Mouse (Mus musculus) cerebellum, adult 2 months (tissue): ENCODE data around the gene Cutc. TPM values are rescaled to one million over a fixed set of nuclear protein-coding genes. Genes with fewer than 3 reads are reported as not detected.

Source experiments
- DNase-seq, 2 experiments: peaks; one replicate each; pipeline ENCODE4 v3.0.0; 2021
- H3K27ac ChIP-seq: fragments of 200-500 bp; 2 replicates; pipeline ENCODE4 v1.5.1; 2012; ENCODE audit warnings: low read length, control low read depth, inconsistent platforms; ENCODE audit not compliant: insufficient read depth
- H3K27me3 ChIP-seq: fragments of 200-500 bp; 2 replicates; pipeline ENCODE4 v1.6.1; 2012; ENCODE audit warnings: inconsistent platforms, mild to moderate bottlenecking, low read length, moderate library complexity; ENCODE audit not compliant: control insufficient read depth, insufficient read depth
- H3K4me1 ChIP-seq: fragments of 200-500 bp; 2 replicates; pipeline ENCODE4 v1.6.1; 2011; ENCODE audit warnings: low read length; ENCODE audit not compliant: control insufficient read depth, insufficient read depth
- H3K4me3 ChIP-seq: fragments of 200-500 bp; replicated peaks from 2 replicates; pipeline ENCODE3; 2011; ENCODE audit warnings: mild to moderate bottlenecking, low read depth, low read length, control low read depth; ENCODE audit not compliant: insufficient read depth
- CTCF ChIP-seq: fragments of 200-500 bp; IDR thresholded peaks from 2 replicates; pipeline ENCODE4 v1.5.1; 2011; ENCODE audit warnings: low read depth, mild to moderate bottlenecking, control low read depth, low read length, moderate library complexity, borderline replicate concordance; ENCODE audit not compliant: insufficient read depth
- POLR2A ChIP-seq: fragments of 200-500 bp; IDR thresholded peaks from 2 replicates; pipeline ENCODE4 v1.6.1; 2011; ENCODE audit warnings: low read length, control low read depth, borderline replicate concordance; ENCODE audit not compliant: insufficient read depth
- WGBS: fragments of 180-500 bp; shearing (Covaris S2); methylation state at CpG from one replicate; pipeline ENCODE4 v1.1.7; 2018; 5-methylcytosine and 5-hydroxymethylcytosine counted together
- polyA plus RNA-seq: library from polyadenylated mRNA; depleted of rRNA; stranded (reverse); fragments of >200 nt; gene quantifications from 2 replicates; pipeline ENCODE4 v1.2.3, GENCODE M21; 2012

Cutc gene
- polyA plus RNA-seq, 1 experiment, result 9.3 TPM

- no peak overlapping the region for H3K4me3 ChIP-seq
- WGBS, result 81% methylated on average over 2 of the region's 2 CpGs
- H3K4me1 ChIP-seq, result no peaks in the 10 kb centered on the region
- DNase-seq, result no peak
- no peak for TF ChIP-seq CTCF
- TF ChIP-seq POLR2A, result no peak
- H3K27me3 ChIP-seq, result no peaks in the 10 kb centered on the region
- no peak overlapping the region for H3K27ac ChIP-seq
Measured at GRCm38 (mm10) chr19:43754872-43755271, 2.1 kb downstream of the Cutc start.

- WGBS, result 20% methylated on average over 6 of the region's 6 CpGs
- H3K27me3 ChIP-seq, result no peaks in the 10 kb centered on the region
- H3K4me1 ChIP-seq, result no peaks in the 10 kb centered on the region
- TF ChIP-seq CTCF (peak; percentile 53; the same call in 1 of the 2 replicates), POLR2A (no peak)
- peak; percentile 51 to 68 for DNase-seq
- no peak overlapping the region for H3K27ac ChIP-seq
- no peak overlapping the region for H3K4me3 ChIP-seq
Measured at GRCm38 (mm10) chr19:43760504-43760903, 7.7 kb downstream of the Cutc start.

GRCm38 (mm10) chr19:43761543-43762256 lies 8.9 kb downstream of the Cutc start:
- H3K4me3 ChIP-seq, result no peak overlapping the region
- no peaks in the 10 kb centered on the region for H3K4me1 ChIP-seq
- DNase-seq, result no peak
- H3K27ac ChIP-seq, result no peak overlapping the region
- no peaks in the 10 kb centered on the region for H3K27me3 ChIP-seq
- TF ChIP-seq POLR2A, result no peak
- no peak for TF ChIP-seq CTCF

GRCm38 (mm10) chr19:43762410-43762809 lies 9.6 kb downstream of the Cutc start:
- no peak for DNase-seq
- WGBS, result 76% methylated on average over 2 of the region's 2 CpGs
- no peak for TF ChIP-seq CTCF
- no peak for TF ChIP-seq POLR2A

GRCm38 (mm10) chr19:43766451-43766850 lies 13.7 kb downstream of the Cutc start:
- H3K4me3 ChIP-seq, result no peak overlapping the region
- H3K4me1 ChIP-seq, result no peaks in the 10 kb centered on the region
- no peak for DNase-seq
- no peaks in the 10 kb centered on the region for H3K27me3 ChIP-seq
- TF ChIP-seq CTCF (no peak), POLR2A (no peak)
- H3K27ac ChIP-seq, result no peak overlapping the region
- 89% methylated on average over 5 of the region's 5 CpGs for WGBS

More at GRCm38 (mm10) chr19:43762410-43762809, 9.6 kb downstream of the Cutc start:
- Histone ChIP-seq H3K27me3 (no peaks in the 10 kb centered on the region), H3K4me3 (no peak overlapping the region), H3K27ac (no peak overlapping the region), H3K4me1 (no peaks in the 10 kb centered on the region)

DNA sequence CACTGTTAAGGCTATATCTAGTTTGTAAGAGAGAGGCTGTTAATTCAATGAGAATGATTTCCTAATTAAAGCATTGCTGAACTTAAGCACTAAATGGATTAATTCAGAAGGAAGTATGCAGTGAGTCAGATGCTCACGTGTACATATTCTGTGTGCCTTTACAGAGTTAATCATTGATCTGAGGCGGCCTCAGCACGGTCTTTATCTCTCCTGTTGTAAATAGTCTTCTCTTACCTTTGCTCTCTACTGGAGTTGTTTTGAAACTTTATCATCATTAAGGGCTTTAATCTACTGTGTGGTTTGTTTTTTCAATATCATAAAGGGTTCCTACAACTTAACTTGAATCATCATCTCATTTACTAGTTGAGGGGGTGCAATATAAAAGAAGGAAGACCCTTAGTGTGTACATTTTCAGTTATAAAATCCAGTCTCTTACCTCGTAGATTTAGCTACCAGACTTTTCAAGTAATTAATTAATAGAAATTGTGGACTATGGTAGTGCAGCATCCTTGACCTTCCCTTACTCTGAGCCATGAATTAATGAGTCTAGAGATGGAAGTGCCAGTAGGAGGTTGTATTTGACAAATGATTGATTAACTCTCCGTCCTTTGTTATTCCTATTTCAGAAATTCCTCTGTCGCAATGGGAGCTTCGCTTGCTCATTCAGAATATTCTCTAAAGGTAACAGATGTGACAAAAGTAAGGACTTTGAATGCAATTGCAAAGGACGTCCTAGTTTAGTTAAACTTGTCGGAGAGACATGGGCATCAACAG lies 14.9 kb downstream of the Cutc start:
- no peak overlapping the region for H3K27ac ChIP-seq
- WGBS, result 82% methylated on average over 9 of the region's 9 CpGs
- no peaks in the 10 kb centered on the region for H3K27me3 ChIP-seq
- H3K4me1 ChIP-seq, result no peaks in the 10 kb centered on the region
- no peak for DNase-seq
- TF ChIP-seq POLR2A (no peak), CTCF (no peak)
- no peak overlapping the region for H3K4me3 ChIP-seq

DNA sequence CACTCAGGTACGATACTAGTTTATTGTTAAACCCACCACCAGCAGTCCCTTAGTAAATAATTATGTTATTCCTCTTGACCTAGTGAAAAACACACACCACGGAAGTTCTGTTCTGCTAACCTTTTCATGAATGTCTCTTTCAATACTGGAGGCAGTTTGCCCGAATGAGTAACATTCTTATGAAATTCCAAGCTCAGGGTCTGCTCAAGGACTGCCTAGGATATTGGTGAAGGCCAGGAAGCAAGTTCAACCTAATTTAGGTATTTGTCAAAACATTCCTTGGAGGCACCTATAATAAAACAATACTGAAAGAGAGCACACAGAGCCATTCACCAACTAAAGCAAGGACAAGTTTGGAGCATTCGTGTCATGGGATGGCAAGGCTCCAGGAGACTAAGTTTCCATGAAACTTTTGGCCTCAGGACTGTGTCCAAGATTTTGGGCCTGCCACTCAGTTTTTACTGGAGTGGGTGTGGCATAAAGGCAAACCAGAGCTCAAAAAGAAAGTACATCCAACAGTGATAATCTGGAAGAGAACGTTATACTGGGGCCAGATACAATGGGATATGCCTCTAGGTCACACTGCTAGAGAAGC lies 16.7 kb downstream of the Cutc start:
- 69% methylated on average over 5 of the region's 5 CpGs for WGBS
- H3K4me3 ChIP-seq, result no peak overlapping the region

DNA sequence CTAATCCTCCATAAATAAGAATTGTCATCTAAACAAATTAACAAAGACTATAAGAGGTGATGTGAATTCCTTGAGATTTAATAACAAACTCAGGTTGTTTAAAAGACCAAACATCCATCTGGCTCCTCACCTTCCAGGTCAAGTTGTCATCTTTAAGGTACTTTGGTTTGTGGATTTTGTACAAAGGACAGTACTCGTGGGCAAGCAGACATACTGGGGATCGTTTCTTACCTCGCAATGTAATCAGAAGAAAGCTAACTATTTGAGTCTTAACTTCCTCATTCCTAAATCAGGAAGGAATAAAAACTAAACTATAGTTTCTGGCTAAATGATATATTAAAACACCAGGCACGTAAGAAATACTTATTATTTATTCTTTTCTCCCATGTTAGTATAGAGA lies 17.8 kb downstream of the Cutc start:
- no peak for DNase-seq
- no peak overlapping the region for H3K27ac ChIP-seq
- TF ChIP-seq CTCF (no peak), POLR2A (no peak)
- no peaks in the 10 kb centered on the region for H3K27me3 ChIP-seq
- H3K4me1 ChIP-seq, result no peaks in the 10 kb centered on the region
- 94% methylated on average over 4 of the region's 4 CpGs for WGBS
- H3K4me3 ChIP-seq, result no peak overlapping the region

More for the DNA sequence above, 16.7 kb downstream of the Cutc start:
- Histone ChIP-seq H3K27ac (no peak overlapping the region), H3K4me1 (no peaks in the 10 kb centered on the region), H3K27me3 (no peaks in the 10 kb centered on the region)
- no peak for TF ChIP-seq POLR2A
- no peak for TF ChIP-seq CTCF
- no peak for DNase-seq
